Mouse (Mus musculus): ENCODE data around the gene Psmb6.

The Psmb6 gene

DNA sequence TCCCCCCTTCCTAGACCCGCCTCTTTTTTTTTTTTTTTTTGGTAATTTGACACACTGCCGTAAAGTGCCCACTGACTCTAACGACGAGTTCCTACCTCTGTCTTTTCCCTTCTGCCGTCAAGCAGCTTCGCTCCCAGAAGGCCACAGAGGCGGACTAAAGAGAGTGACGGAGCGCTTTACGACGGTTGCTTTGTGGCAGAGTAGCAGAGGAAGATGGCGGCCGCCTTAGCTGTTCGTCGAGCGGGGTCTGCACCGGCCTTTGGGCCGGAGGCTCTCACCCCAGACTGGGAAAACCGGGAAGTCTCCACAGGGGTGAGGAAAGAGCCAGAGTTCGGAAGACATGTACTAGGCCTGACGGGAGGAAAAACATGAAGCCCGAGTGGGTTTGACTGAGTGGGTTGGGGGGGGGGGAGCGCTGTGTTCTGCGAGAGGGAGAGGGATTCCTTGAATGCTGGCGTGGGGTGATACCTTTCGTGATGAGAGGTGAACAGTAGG, at the start of gene Psmb6:
TSS of gene Psmb6 (plus strand) at position 184 of the 495 bp plus-strand sequence.
- CTCF ChIA-PET, result interaction anchor here (0.6 kb wide), 1 partner anchor 175 kb away, joined by 3 read pairs; the partner anchor contains the start of gene Inca1

GRCm38 (mm10) chr11:70485498-70485897, 39.7 kb upstream of the Psmb6 start:
- CTCF ChIA-PET, result interaction anchor here (0.6 kb wide), 1 partner anchor 38 kb away, joined by 3 read pairs; no protein-coding TSS in a partner anchor

DNA sequence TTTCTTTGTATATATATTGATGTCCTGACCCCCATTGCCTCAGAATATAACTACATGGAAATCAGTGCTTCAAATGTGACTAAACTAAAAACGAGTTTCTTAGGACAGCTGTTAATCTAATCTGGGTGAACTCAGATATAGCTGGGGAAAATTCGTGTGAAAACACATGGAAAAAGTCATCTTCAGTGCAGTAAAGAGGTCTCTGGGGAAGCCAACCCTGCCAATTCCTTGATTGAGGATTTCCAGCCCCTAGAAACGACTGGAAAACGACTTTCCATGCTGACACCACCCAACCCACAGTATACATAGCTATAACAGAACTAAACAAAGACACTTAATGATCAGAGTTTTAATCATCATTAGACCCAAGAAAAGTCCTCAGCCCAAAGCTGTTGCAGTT, 37.4 kb upstream of the Psmb6 start:
- CTCF ChIA-PET, result no interaction called here

GRCm38 (mm10) chr11:70489138-70489537, 36.0 kb upstream of the Psmb6 start:
- CTCF ChIA-PET, result interaction anchor here (0.5 to 0.6 kb wide), 3 partner anchors 8 to 28 kb away, joined by 4 read pairs; no protein-coding TSS in a partner anchor

GRCm38 (mm10) chr11:70489684-70490083, 35.5 kb upstream of the Psmb6 start:
- CTCF ChIA-PET, result no interaction called here

GRCm38 (mm10) chr11:70499566-70500475, 25.3 kb upstream of the Psmb6 start:
- CTCF ChIA-PET, result interaction anchor here (0.6 kb wide), 1 partner anchor 236 kb away, joined by 5 read pairs; no protein-coding TSS in a partner anchor

GRCm38 (mm10) chr11:70500476-70500812, 24.7 kb upstream of the Psmb6 start:
- CTCF ChIA-PET, result interaction anchor here (0.6 kb wide), 1 partner anchor 235 kb away, joined by 5 read pairs; no protein-coding TSS in a partner anchor

DNA sequence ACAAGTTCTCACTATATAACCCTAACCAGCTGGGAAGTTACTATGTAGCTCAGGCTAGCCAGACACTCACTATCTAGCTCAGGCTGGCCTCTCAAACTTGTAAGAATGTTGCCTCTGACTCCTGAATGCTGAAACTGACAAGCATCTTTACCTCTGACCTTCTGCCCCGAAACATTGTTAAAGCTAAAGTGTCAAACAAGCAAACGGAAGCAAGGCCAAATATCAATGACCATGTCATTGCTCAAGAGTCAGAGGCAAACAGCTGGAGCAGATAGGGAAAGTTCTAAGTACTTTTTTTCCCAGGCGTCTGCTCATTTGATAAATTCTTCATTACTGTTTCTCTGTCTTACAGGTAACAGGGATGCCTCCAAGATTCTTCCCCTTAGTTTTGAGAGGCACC, 23.1 kb upstream of the Psmb6 start:
- CTCF ChIA-PET, result no interaction called here

- CTCF ChIA-PET, result interaction anchor here (0.6 kb wide), 1 partner anchor 56 kb away, joined by 5 read pairs; no protein-coding TSS in a partner anchor
Measured at GRCm38 (mm10) chr11:70504970-70505369, 20.2 kb upstream of the Psmb6 start, which contains the start of gene Tm4sf5. Tm4sf5 (plus strand) TSS chr11:70505244.

DNA sequence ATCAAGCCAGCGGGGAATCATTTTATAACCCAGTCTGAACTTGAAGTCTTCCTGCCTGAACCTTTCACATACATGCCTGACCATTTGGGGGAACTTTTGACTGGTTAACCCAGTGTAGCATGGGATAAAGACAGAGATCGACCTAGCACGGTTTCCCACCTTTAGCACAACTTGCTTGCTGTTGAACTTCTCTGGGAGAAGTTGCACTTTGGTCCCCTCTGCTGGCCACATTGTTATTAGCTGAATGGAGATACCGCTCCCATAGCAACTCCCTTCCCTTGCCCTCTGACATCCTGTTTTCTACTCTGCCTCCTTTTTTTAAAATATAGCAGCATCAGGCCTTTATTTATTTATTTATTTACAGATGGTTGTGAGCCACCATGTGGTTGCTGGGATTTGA, 18.8 kb upstream of the Psmb6 start:
- CTCF ChIA-PET, result interaction anchor here (0.6 kb wide), 2 partner anchors 74 to 808 kb away, joined by 3 read pairs; no protein-coding TSS in a partner anchor

DNA sequence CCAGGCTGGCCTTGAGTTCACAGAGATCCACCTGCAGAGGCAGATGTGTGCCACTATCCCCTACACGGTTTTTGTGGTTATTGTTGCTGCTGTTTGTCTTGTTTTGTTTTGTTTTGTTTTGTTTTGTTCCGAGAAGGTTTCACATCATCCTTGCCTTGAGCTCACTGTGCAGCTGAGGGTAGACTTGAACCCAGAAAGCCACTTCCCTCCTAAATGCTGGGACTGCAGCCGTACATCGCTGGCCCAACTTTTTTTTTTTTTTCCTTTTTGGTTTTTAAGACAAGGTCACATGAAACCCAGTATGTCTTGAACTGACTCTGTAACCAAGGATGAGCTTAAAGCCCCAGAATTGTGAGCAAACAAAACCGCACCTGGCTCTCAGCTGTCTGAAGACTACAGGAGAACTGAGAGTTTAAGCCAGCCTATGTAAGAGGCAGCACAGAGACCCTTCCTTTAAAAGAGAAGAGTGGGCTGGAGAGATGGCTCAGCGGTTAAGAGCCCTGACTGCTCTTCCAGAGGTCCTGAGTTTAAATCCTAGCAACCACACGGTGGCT, 18.1 kb upstream of the Psmb6 start:
- CTCF ChIA-PET, result interaction anchor here (0.6 to 1.3 kb wide), 6 partner anchors 29 to 808 kb away, joined by 3 to 5 read pairs (median 3); partner anchors contain the start of gene Arrb2

GRCm38 (mm10) chr11:70509753-70510564, 15.2 kb upstream of the Psmb6 start:
- CTCF ChIA-PET, result no interaction called here

DNA sequence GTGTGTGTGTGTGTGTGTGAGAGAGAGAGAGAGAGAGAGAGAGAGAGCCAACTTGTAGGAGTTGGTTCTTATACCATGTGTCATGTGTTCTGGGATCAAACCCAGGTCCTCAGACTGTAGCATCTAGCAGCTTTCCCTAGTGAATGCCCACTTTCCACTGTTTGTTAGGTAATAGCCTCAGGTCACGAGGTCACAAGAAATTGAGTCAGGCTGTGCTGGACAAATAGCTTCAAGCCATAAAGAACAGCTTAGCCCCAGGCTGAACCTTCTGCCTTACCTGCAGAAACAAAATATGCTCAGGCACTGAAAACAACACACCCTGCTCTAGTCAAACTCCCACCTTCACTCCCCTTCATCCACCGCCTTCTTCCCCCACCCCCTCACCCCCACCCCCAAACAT, 13.9 kb upstream of the Psmb6 start:
- CTCF ChIA-PET, result interaction anchor here (0.7 kb wide), 3 partner anchors 8 to 1436 kb away, joined by 3 to 4 read pairs (median 4); partner anchors contain the start of gene Gltpd2

DNA sequence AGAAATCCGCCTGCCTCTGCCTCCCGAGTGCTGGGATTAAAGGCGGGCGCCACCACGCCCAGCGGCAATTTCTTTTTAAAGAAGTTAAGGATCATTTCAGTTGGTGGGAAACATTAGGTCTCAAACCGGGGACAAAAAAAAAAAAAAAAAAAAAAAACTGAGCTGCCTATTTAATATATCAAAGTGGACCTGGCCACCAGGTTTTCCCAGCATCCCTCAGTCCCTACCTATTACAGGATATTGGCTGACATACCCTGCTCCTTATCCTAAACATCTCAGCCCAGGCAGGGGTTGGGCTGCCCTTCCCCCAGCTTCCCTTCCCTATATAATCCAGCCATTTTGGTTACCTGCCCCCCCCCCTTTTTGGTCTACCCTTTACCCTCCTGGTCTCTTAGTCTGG, 13.3 kb upstream of the Psmb6 start:
- CTCF ChIA-PET, result interaction anchor here (0.6 to 0.7 kb wide), 2 partner anchors 81 to 1436 kb away, joined by 3 read pairs; no protein-coding TSS in a partner anchor

DNA sequence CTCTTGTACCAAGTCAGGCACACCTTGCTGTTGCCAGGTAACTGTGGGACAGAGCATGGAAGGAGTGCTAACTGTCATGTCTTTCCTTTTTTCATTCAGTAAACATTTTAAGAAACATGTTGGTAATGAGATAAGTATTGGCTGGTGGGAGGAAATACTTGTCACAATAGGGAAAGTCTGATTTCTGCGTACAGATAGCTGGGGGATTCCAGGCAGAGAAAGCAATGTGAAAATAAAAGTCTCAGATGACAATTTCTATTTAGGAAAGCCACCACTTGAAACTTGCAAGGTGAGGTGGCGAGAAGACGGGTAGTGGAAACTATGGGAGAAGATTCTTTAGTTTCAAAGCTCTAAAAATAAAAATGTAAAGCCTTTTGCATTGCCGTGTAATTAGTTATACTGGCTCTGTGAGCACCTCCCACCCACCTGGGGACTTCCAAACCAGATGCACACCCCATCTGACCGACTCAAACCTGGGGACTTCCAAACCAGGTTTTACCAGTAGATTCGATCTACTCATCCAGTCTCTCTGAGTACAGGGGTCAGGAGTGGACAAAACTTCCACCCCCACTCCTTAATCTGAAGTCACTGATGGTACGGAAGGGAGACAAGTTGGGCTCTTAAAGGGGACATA, 12.3 kb upstream of the Psmb6 start:
- CTCF ChIA-PET, result no interaction called here

- CTCF ChIA-PET, result no interaction called here
Measured at GRCm38 (mm10) chr11:70513520-70513919, 11.6 kb upstream of the Psmb6 start.

- CTCF ChIA-PET, result no interaction called here
Measured at GRCm38 (mm10) chr11:70514288-70514687, 10.9 kb upstream of the Psmb6 start, which contains the start of gene Vmo1. Vmo1 (minus strand) TSS chr11:70514616.

DNA sequence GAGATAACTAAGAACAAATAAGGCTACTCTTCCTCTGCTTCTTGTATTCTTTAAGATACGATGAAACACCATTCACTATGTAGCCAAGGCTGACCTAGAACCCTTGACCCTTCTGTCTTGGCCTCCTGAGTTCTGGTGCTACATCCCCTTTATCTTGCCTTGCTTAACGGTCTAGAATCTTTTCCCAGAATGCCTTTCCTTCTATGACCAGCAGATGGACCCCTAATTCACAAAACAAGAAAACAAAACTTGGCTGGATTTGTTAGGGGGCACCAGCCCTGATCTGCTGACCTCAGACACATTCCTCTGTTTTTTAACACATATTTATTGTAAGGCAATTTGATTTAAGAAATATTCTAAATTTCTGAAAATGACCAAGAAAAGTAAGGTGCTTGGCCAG, 8.8 kb upstream of the Psmb6 start:
- CTCF ChIA-PET, result no interaction called here

DNA sequence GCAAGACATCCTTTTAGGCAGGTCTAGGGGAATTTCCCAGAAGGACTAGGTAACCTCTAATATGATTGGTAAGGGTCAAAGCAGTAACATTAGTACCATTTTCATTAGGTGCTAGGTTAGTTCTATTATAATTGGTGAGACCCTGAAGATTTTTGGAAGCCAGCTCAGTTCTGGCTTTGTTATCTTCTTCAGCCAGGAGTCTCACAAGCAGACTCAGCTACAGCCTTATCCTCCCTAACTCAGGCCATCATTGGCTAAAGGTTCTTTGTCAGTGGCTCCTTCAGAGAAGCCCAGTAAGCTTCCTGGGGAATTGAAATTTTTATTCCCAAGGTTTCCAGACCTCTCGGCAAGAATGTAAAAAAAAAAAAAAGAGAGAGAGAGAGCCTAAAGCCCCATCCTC, 6.7 kb upstream of the Psmb6 start:
- CTCF ChIA-PET, result no interaction called here

- CTCF ChIA-PET, result interaction anchor here (0.5 kb wide), 2 partner anchors 8 to 20 kb away, joined by 3 to 4 read pairs; no protein-coding TSS in a partner anchor
Measured at GRCm38 (mm10) chr11:70518923-70519322, 6.2 kb upstream of the Psmb6 start, which contains the start of gene Gltpd2. Gltpd2 (plus strand) TSS chr11:70519196.

Data from spleen, embryonic (tissue).